Mouse (Mus musculus): ENCODE data around the gene Ctsl. TPM values are rescaled to one million over a fixed set of nuclear protein-coding genes. Genes with fewer than 3 reads are reported as not detected.

Ctsl gene
- total RNA-seq, 2 experiments from 2014 or later: 97.8 to 136 TPM

GRCm38 (mm10) chr13:64318355-64318754 is 52.3 kb downstream of the Ctsl start:
- peak in 1 of 2 experiments; percentile 15 for DNase-seq
- intact Hi-C loops (cut with DNase I): loop anchor here (5.0 kb wide), 1 partner anchor 49 kb away; no protein-coding TSS in a partner anchor

GRCm38 (mm10) chr13:64315483-64316050 is 55.1 kb downstream of the Ctsl start:
- no peak for DNase-seq
- intact Hi-C loops (cut with DNase I): loop anchor here (2.0 to 5.0 kb wide), 2 partner anchors 52 to 123 kb away; no protein-coding TSS in a partner anchor

DNA sequence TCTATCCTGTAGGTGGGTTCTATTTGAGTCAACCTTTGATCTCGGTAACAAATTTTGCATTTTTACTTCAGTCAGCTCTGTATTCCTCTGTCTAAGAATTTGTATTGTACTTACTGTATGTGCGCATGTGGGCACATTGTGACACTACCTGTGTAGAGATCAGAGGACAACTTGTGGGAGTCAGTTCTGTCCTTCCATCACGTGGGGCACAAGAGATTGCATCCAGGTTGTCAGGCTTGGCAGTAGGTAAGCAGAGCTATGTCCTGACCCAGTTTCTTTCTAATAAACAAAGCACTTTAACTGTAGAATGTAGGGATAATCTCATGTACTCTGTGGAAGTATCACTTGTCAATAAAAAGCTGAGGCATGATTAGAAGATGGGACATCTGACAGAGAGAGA is 56.6 kb downstream of the Ctsl start:
- no peak for DNase-seq
- intact Hi-C loops (cut with DNase I): loop anchor here (2.0 kb wide), 1 partner anchor 125 kb away; no protein-coding TSS in a partner anchor

GRCm38 (mm10) chr13:64312916-64313289 is 57.8 kb downstream of the Ctsl start:
- no peak for DNase-seq
- intact Hi-C loops (cut with DNase I): no loop called here

DNA sequence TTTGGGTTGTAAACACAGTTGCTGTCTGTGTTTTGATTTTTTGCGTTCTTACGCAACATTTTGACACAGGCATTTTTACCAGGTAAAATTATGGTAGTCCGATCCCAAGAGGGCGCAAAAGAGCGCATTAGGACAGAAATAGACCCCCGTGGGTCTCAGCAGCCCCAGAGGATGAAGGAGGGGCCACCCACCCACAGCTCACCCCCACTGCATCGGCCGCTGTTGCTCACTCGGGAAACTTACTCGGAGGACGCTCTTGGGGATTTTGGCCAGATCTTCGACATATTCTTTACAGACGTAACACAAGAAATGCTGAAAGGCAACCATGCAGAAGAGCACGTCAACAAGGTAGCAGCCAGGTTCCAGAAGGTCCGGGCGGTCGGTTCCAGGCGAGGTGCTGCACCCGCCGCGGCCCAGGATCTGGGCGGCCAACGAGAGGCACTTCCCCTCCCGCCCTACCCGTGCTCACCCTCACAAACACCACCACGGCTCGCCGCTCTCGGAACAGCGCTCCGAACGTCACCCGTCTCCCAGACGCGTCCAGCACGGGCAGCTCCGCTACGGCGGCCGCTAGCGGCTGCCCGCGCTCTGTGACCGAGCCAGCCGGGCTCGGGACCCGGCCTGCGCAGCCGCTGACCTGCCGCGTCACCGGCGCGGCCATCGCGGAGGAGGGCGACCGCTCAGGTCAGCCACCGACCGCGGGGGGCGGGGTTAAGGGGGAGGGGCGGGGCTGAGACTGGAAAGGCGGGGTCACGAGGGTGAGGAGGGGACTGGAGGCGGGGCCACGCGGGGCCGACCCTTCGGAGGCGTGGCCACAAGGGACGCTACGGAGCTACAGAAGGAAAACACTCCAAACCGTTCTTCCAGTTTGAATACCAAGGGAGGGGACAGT is 58.4 kb downstream of the Ctsl start, which contains the start of gene Aaed1:
TSS of gene Aaed1 (minus strand) at position 687 of the 892 bp plus-strand sequence.
- intact Hi-C loops (cut with DNase I): no loop called here
- DNase-seq: peak; percentile 87 to 89

GRCm38 (mm10) chr13:64311266-64311665 is 59.4 kb downstream of the Ctsl start:
- intact Hi-C loops (cut with DNase I): no loop called here
- no peak for DNase-seq

- intact Hi-C loops (cut with DNase I): no loop called here
Observed at GRCm38 (mm10) chr13:64310585-64310984, 60.1 kb downstream of the Ctsl start.

GRCm38 (mm10) chr13:64309842-64310241 is 60.8 kb downstream of the Ctsl start:
- DNase-seq: no peak
- intact Hi-C loops (cut with DNase I): loop anchor here (5.0 kb wide), 1 partner anchor 128 kb away; no protein-coding TSS in a partner anchor

More at GRCm38 (mm10) chr13:64310585-64310984, 60.1 kb downstream of the Ctsl start:
- no peak for DNase-seq

Other genes with a start within 250 kb of the Ctsl start
- gene Slc35d2, start 241.5 kb downstream of the Ctsl start, total RNA-seq (2021): under 1 TPM; 0.30 to 0.46 TPM
- gene Zfp367, start 217.7 kb downstream of the Ctsl start, total RNA-seq (2021): 10 to 100 TPM; 19.6 to 22.3 TPM
- gene Habp4, start 209.1 kb downstream of the Ctsl start, total RNA-seq (2021): 10 to 100 TPM; 21.2 to 24.2 TPM
- gene Cdc14b, start 95.6 kb downstream of the Ctsl start, total RNA-seq (2021): 1 to 10 TPM; 4.1 to 5.2 TPM
- 10 to 100 TPM; 34.5 to 42.6 TPM for gene Aaed1, start 58.2 kb downstream of the Ctsl start, total RNA-seq (2021)
- 1 to 10 TPM; 1.9 to 2.3 TPM for gene Cdk20, start 61.4 kb upstream of the Ctsl start, total RNA-seq (2021)
- not detected for gene Fam240b, start 126.9 kb upstream of the Ctsl start, total RNA-seq (2021)